Mouse (Mus musculus) left cerebral cortex, adult 9 months (tissue): ENCODE data around the gene Serp2.

Experiments used
- DNase-seq, 2 experiments: peaks; one replicate each; pipeline ENCODE4 v3.0.0; 2022; ENCODE audit warnings: low spot score in 2 of 2

The Serp2 gene

GRCm38 (mm10) chr14:76556852-76557208 is at the start of gene Serp2:
Serp2 (minus strand) TSS chr14:76556889.
- DNase-seq, result no peak

GRCm38 (mm10) chr14:76605931-76606534 is 49.3 kb upstream of the Serp2 start:
- peak in 1 of 2 experiments; percentile 47 for DNase-seq

- DNase-seq, result no peak
Observed at GRCm38 (mm10) chr14:76604012-76604411, 47.3 kb upstream of the Serp2 start.

- DNase-seq, result no peak
Observed at GRCm38 (mm10) chr14:76601654-76602053, 45.0 kb upstream of the Serp2 start.

- no peak for DNase-seq
Observed at GRCm38 (mm10) chr14:76600391-76600790, 43.7 kb upstream of the Serp2 start.

GRCm38 (mm10) chr14:76599706-76600105 is 43.0 kb upstream of the Serp2 start:
- peak in 1 of 2 experiments; percentile 19 for DNase-seq

GRCm38 (mm10) chr14:76598518-76599216 is 42.0 kb upstream of the Serp2 start:
- peak in 1 of 2 experiments; percentile 42 for DNase-seq

- DNase-seq, result no peak
Observed at GRCm38 (mm10) chr14:76597751-76598150, 41.1 kb upstream of the Serp2 start.

GRCm38 (mm10) chr14:76595048-76595859 is 38.6 kb upstream of the Serp2 start:
- no peak for DNase-seq

GRCm38 (mm10) chr14:76594351-76594885 is 37.7 kb upstream of the Serp2 start:
- no peak for DNase-seq

- no peak for DNase-seq
Observed at GRCm38 (mm10) chr14:76593630-76594193, 37.0 kb upstream of the Serp2 start.

- no peak for DNase-seq
Observed at GRCm38 (mm10) chr14:76592721-76593120, 36.0 kb upstream of the Serp2 start.

GRCm38 (mm10) chr14:76592090-76592489 is 35.4 kb upstream of the Serp2 start:
- DNase-seq, result no peak

GRCm38 (mm10) chr14:76590134-76590533 is 33.4 kb upstream of the Serp2 start:
- no peak for DNase-seq

- DNase-seq, result no peak
Observed at GRCm38 (mm10) chr14:76589671-76590070, 33.0 kb upstream of the Serp2 start.

GRCm38 (mm10) chr14:76585831-76586405 is 29.2 kb upstream of the Serp2 start:
- DNase-seq, result no peak

- no peak for DNase-seq
Observed at GRCm38 (mm10) chr14:76583985-76584384, 27.3 kb upstream of the Serp2 start.

GRCm38 (mm10) chr14:76581974-76582922 is 25.6 kb upstream of the Serp2 start:
- DNase-seq, result no peak

- DNase-seq, result no peak
Observed at GRCm38 (mm10) chr14:76579660-76580061, 23.0 kb upstream of the Serp2 start.

- DNase-seq, result no peak
Observed at GRCm38 (mm10) chr14:76577840-76578239, 21.2 kb upstream of the Serp2 start.

- DNase-seq, result no peak
Observed at GRCm38 (mm10) chr14:76570292-76570691, 13.6 kb upstream of the Serp2 start.
